In the genomic region with DNA sequence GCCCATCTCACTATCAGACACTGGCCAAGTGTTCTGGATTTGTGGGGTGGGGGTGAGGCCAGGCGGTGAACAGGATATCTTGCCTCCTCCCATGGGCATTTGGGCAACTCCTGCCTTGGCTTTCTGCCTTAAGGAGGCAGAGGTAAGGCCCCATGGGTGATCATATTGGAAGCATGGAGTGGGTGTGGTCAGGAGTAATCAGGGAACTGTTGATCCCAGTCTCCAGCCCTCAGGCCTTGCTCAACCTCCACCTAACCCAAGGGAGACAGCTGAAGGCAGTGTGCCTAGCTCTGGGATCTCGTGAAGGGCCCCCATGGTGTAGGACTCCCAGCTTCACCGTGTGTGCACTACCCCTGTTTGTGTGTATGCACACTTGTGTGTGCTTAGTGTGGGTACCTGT, we compare ENCODE assay signal across 15 mouse cellular contexts. TPM values are rescaled to one million over a fixed set of nuclear protein-coding genes. Genes with fewer than 3 reads are reported as not detected.
A peak's percentile ranks its signal among the peaks of the same experiment; 100 is the strongest.
DNase-seq lines count a peak whose midpoint lies in the region; ATAC-seq and TF ChIP-seq lines count a peak whose summit lies in the region.
"Had no signal": no experiment of that assay in that cellular context is flagged by ENCODE, and none has a peak within 500 bp of the region (broad histone marks: within the 10 kb centered on the region; RNA-seq: fewer than 3 reads in every experiment).

No protein-coding gene starts in this region.

- peak; percentile 48 for DNase-seq in cerebellum, adult 9-10 months
- no peak for DNase-seq in cerebellum, adult 8-10 months
- no peak for DNase-seq in heart, adult 11 months
- DNase-seq in kidney, postnatal 0 days (ENCODE audit: low spot score): no peak
- DNase-seq in kidney, postnatal 4 days: no peak
- no peak for DNase-seq in midbrain, embryonic 14.5 days
- DNase-seq: lung, embryonic 14.5 days; retina, postnatal 1 day; thymus, postnatal 36 days had no signal

- peak overlapping the region; percentile 82 to 97 for H3K27ac ChIP-seq in heart, embryonic 14.5 days (replicated peaks in 1 of 2; ENCODE audit: control insufficient read depth in 1 of 2, insufficient read depth in 1 of 2, low read depth in 2 of 2, low read length in 2 of 2)
- H3K27ac ChIP-seq in kidney, postnatal 0 days: peak overlapping the region; percentile 90
- H3K27ac ChIP-seq in embryonic fibroblast, embryonic 13.5 days (ENCODE audit: insufficient read depth, low read length): peak overlapping the region; percentile 5; the same call in 1 of the 2 replicates
- H3K27ac ChIP-seq in midbrain, embryonic 14.5 days (replicated peaks; ENCODE audit: low read depth, low read length): no peak overlapping the region

- no peak for TF ChIP-seq CTCF in kidney, postnatal 0 days (IDR thresholded peaks at IDR 0.05; ENCODE audit: low read depth)
- no peak for TF ChIP-seq CTCF in embryonic fibroblast, embryonic 13.5 days (IDR thresholded peaks at IDR 0.05; ENCODE audit: borderline replicate concordance, insufficient read depth, low read length)

- no peak for TF ChIP-seq POLR2A in embryonic fibroblast, embryonic 13.5 days (IDR thresholded peaks at IDR 0.05; ENCODE audit: low read depth, low read length)

- no peaks in the 10 kb centered on the region for H3K9me3 ChIP-seq in heart, embryonic 14.5 days (ENCODE audit: control insufficient read depth, low read length)
- no peaks in the 10 kb centered on the region for H3K9me3 ChIP-seq in kidney, postnatal 0 days (replicated peaks; ENCODE audit: low read length)
- H3K9me3 ChIP-seq in midbrain, embryonic 14.5 days (ENCODE audit: control insufficient read depth, low read length): no peaks in the 10 kb centered on the region
- H3K9me3 ChIP-seq: G1E; stomach, embryonic 15.5 days had no signal

- peaks cover 52 to 75% of the 10 kb centered on the region in 2 experiments for H3K4me1 ChIP-seq in heart, embryonic 14.5 days (ENCODE audit: control insufficient read depth in 2 of 2, insufficient read depth in 2 of 2, low read length in 2 of 2)
- peaks cover 47% of the 10 kb centered on the region for H3K4me1 ChIP-seq in kidney, postnatal 0 days (replicated peaks; ENCODE audit: insufficient read depth, low read length)
- H3K4me1 ChIP-seq in embryonic fibroblast, embryonic 13.5 days (ENCODE audit: control insufficient read depth, insufficient read depth, low read length): peaks cover 27% of the 10 kb centered on the region
- peaks cover 43% of the 10 kb centered on the region for H3K4me1 ChIP-seq in midbrain, embryonic 14.5 days (ENCODE audit: control insufficient read depth, insufficient read depth, low read length)

- no peak overlapping the region for H3K9ac ChIP-seq in heart, embryonic 14.5 days (ENCODE audit: low read length)
- 0 out of 2 replicates have a peak overlapping the region, but pooled peaks have one; percentile 18 for H3K9ac ChIP-seq in kidney, postnatal 0 days (ENCODE audit: low read depth, low read length)
- H3K9ac ChIP-seq in midbrain, embryonic 14.5 days (replicated peaks; ENCODE audit: low read length): no peak overlapping the region
- H3K9ac ChIP-seq: lung, embryonic 14.5 days had no signal

- 0 out of 2 replicates have a peak, but pooled peaks cover under 1% of the 10 kb centered on the region for H3K36me3 ChIP-seq in heart, embryonic 14.5 days (ENCODE audit: control insufficient read depth, insufficient read depth, low read length)
- H3K36me3 ChIP-seq in kidney, postnatal 0 days (ENCODE audit: insufficient read depth, low read length): no peaks in the 10 kb centered on the region
- H3K36me3 ChIP-seq in midbrain, embryonic 14.5 days (ENCODE audit: control insufficient read depth, insufficient read depth, low read length): no peaks in the 10 kb centered on the region
- H3K36me3 ChIP-seq: G1E; stomach, embryonic 15.5 days had no signal

- H3K27me3 ChIP-seq in heart, embryonic 14.5 days (ENCODE audit: control insufficient read depth, insufficient read depth, low read length): no peaks in the 10 kb centered on the region
- no peaks in the 10 kb centered on the region for H3K27me3 ChIP-seq in kidney, postnatal 0 days (ENCODE audit: insufficient read depth, low read length)
- H3K27me3 ChIP-seq in midbrain, embryonic 14.5 days (ENCODE audit: control insufficient read depth, insufficient read depth, low read length): no peaks in the 10 kb centered on the region
- H3K27me3 ChIP-seq: stomach, embryonic 15.5 days had no signal

- H3K4me2 ChIP-seq in heart, embryonic 14.5 days (ENCODE audit: low read length): no peak overlapping the region
- no peak overlapping the region for H3K4me2 ChIP-seq in kidney, postnatal 0 days (ENCODE audit: low read length)
- no peak overlapping the region for H3K4me2 ChIP-seq in midbrain, embryonic 14.5 days (ENCODE audit: low read length)
- H3K4me2 ChIP-seq: lung, embryonic 14.5 days; stomach, embryonic 15.5 days had no signal

- 84% methylated on average over 3 of the region's 3 CpGs for WGBS in heart, embryonic 14.5 days
- WGBS in kidney, postnatal 0 days: 88% methylated on average over 3 of the region's 3 CpGs
- WGBS in midbrain, embryonic 14.5 days: 90% methylated on average over 3 of the region's 3 CpGs

- no peak overlapping the region for H3K4me3 ChIP-seq in heart, embryonic 14.5 days (ENCODE audit: control insufficient read depth in 1 of 2, insufficient read depth in 1 of 2, low read depth in 1 of 2, low read length in 2 of 2)
- no peak overlapping the region for H3K4me3 ChIP-seq in kidney, postnatal 0 days (replicated peaks; ENCODE audit: low read depth, low read length)
- no peak overlapping the region for H3K4me3 ChIP-seq in embryonic fibroblast, embryonic 13.5 days (ENCODE audit: insufficient read depth, low read length)
- H3K4me3 ChIP-seq in midbrain, embryonic 14.5 days (replicated peaks; ENCODE audit: low read depth, low read length): no peak overlapping the region
- H3K4me3 ChIP-seq: left cerebral cortex, adult 2 months; stomach, embryonic 15.5 days had no signal

- no peak for ATAC-seq in heart, embryonic 14.5 days (ENCODE audit: insufficient number of reproducible peaks, insufficient read depth, low FRiP score, low read depth)
- no peak for ATAC-seq in kidney, postnatal 0 days (replicated peaks; ENCODE audit: low FRiP score, low read depth)
- no peak for ATAC-seq in midbrain, embryonic 14.5 days (ENCODE audit: low FRiP score, low TSS enrichment)
- ATAC-seq: inflammation-experienced regulatory T-cells, adult 6 months had no signal

RNA-seq across cellular contexts. Expression of a gene that starts 9.2 kb away (rescaled TPM):
- 51.7 and 52.2 TPM in 2 replicates for polyA plus RNA-seq in heart, embryonic 14.5 days (2014; fragmentation: Nextera tagmentation; extraction: Ambion mirVana)
- 23.5 and 26.3 TPM in 2 replicates for polyA plus RNA-seq in kidney, postnatal 0 days (2015; fragmentation: Nextera tagmentation; extraction: Ambion mirVana)
- polyA plus RNA-seq in embryonic fibroblast, embryonic 13.5 days (2011; ENCODE audit: insufficient read length, low read depth, missing spikeins): 43.6 and 53.2 TPM in 2 replicates
- polyA plus RNA-seq in midbrain, embryonic 14.5 days (2014; fragmentation: Nextera tagmentation; extraction: Ambion mirVana): 167 and 185 TPM in 2 replicates
- polyA plus RNA-seq: G1E had no signal

RNA-seq across cellular contexts. Expression of a gene that starts 59.4 kb away (rescaled TPM):
- 0.73 and 0.86 TPM in 2 replicates for polyA plus RNA-seq in heart, embryonic 14.5 days (2014; fragmentation: Nextera tagmentation; extraction: Ambion mirVana)
- polyA plus RNA-seq in kidney, postnatal 0 days (2015; fragmentation: Nextera tagmentation; extraction: Ambion mirVana): 0.68 and 1.0 TPM in 2 replicates
- 0.49 and 2.0 TPM in 2 replicates for polyA plus RNA-seq in embryonic fibroblast, embryonic 13.5 days (2011; ENCODE audit: insufficient read length, low read depth, missing spikeins)
- polyA plus RNA-seq in midbrain, embryonic 14.5 days (2014; fragmentation: Nextera tagmentation; extraction: Ambion mirVana): 0.08 and 0.22 TPM in 2 replicates
- polyA plus RNA-seq: G1E had no signal
